Mouse (Mus musculus) G1E-ER4 (cell line): ENCODE measurements around the gene Gpr26. TPM values are rescaled to one million over a fixed set of nuclear protein-coding genes. Genes with fewer than 3 reads are reported as not detected.

ENCODE experiments used
- GATA1 ChIP-seq: IDR thresholded peaks from one replicate; pipeline ENCODE4 v1.8.0; 2012; ENCODE audit warnings: low read length, inconsistent platforms
- polyA plus RNA-seq: library from polyadenylated mRNA; stranded (reverse); fragments of >175 nt; gene quantifications from 2 replicates; pipeline ENCODE4 v1.2.3, GENCODE M21; 2012

Gene Gpr26
- polyA plus RNA-seq, 1 experiment: not detected

GRCm38 (mm10) chr7:132012969-132013679, 46.9 kb downstream of the Gpr26 start:
- no peak for TF ChIP-seq GATA1

- no peak for TF ChIP-seq GATA1
Measured at GRCm38 (mm10) chr7:132013970-132014369, 47.7 kb downstream of the Gpr26 start.

- no peak for TF ChIP-seq GATA1
Measured at GRCm38 (mm10) chr7:132015193-132015592, 48.9 kb downstream of the Gpr26 start.

- TF ChIP-seq GATA1: no peak
Measured at GRCm38 (mm10) chr7:132015933-132016332, 49.7 kb downstream of the Gpr26 start.

GRCm38 (mm10) chr7:132025591-132025990, 59.3 kb downstream of the Gpr26 start:
- no peak for TF ChIP-seq GATA1

GRCm38 (mm10) chr7:132026671-132027070, 60.4 kb downstream of the Gpr26 start:
- no peak for TF ChIP-seq GATA1

GRCm38 (mm10) chr7:132031940-132032531, 65.8 kb downstream of the Gpr26 start:
- no peak for TF ChIP-seq GATA1

Other genes with a start within 250 kb of the Gpr26 start
- gene Cpxm2, start 188.3 kb downstream of the Gpr26 start, polyA plus RNA-seq: not detected in 2 replicates